Mouse (Mus musculus): ENCODE measurements around the gene Dll3.
"Not testable (repeated sequence)": the region's sequence is repeated elsewhere in the genome, so short reads cannot be mapped to it uniquely, and the experiment has no call there.

The Dll3 gene

DNA sequence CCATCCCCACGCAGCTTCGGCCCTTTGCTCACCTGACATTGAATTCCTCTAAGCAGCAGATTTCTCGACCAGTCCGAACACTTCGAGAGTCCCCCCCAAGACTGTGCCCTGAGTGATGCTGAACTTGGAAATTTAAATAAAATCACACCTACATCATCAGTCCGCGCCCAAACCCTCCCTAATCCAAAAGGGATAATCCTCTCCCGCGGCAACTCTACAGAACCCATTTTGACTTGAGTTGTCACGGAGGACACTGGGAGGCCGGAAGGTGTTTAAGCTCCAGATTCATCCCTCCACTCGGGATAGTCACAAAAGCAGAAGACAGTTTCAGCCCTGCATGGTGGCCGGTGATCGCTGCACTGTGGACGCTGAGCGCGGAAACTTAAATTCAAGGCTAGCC, 50.1 kb downstream of the Dll3 start:
- DNase-seq (ENCODE audit: low spot score): no peak

GRCm38 (mm10) chr7:28248957-28249356, 53.1 kb downstream of the Dll3 start:
- no peak for DNase-seq (ENCODE audit: low spot score)

DNA sequence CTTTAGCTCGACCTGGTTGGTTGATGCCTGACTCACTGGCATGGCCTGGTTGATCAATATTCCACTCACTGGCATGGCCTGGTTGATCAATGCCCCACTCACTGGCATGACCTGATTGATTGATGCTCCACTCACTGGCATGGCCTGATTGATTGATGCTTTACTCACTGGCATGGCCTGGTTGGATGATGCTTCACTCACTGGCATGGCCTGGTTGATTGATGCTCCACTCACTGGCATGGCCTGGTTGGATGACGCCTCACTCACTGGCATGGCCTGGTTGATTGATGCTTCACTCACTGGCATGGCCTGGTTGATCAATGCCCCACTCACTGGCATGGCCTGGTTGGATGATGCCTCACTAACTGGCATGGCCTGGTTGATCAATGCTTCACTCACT, 58.1 kb downstream of the Dll3 start:
- DNase-seq (ENCODE audit: low spot score): not testable (repeated sequence)

Data from embryo, embryonic 10.5 days (tissue).